Mouse (Mus musculus) liver, embryonic 14.5 days (tissue): ENCODE results near the gene Rrad.

Source experiments
- CTCF ChIP-seq: IDR thresholded peaks from 2 replicates; pipeline ENCODE4 v1.5.1; 2016; ENCODE audit warnings: antibody characterized with exemption, low read depth, control low read depth
- EP300 ChIP-seq: IDR thresholded peaks from 2 replicates; pipeline ENCODE4 v1.6.1; 2016; ENCODE audit warnings: antibody characterized with exemption, low read depth

DNA sequence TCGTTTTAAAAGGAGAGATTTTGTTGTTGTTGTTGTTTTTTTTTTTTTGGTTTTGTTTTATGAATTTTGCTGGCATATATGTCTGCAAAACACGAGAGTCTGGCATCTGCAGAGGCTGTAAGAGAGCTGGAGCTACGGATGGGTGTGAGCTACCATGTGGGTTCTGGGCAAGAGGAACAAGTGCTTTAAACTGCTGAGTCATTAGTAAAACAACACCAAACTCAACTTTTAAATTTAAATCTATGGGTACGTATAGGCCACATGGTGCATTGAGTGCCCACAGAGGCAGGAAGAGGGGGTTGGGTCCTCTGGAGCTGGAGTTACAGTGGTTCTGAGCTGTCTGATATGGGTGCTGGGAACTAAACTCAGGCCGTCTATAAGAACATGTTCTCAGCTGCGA, 6.9 kb upstream of the Rrad start:
- TF ChIP-seq CTCF (no peak), EP300 (no peak)
